Mouse (Mus musculus): Measurements from ENCODE around the gene Pacsin3.

DNA sequence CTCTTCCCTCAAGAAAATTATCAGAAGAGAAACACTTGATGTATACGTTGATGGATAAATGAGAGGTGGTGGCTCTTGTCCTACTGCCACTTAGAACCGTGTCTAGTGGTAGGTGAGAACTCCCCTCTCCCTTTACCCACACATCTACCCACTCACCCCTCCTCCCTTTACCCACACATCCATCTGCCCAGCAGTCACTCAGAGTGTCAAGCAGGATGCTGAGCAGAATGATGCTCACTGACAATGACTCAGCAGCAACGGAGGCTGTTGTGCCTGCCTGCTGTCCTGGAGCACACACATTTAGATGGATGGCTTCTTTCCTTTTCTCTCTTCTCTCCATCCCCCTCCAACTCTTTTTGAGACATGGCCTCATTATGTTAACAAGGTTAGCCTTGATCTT lies 47.1 kb downstream of the Pacsin3 start:
- TF ChIP-seq POLR2A (IDR thresholded peaks at IDR 0.05; ENCODE audit: low read depth, low read length) (no peak), CTCF (IDR thresholded peaks at IDR 0.05; ENCODE audit: extremely low read depth, insufficient read depth, insufficient read length, insufficient replicate concordance) (no peak)

Data from spleen, adult 2 months (tissue).